Mouse (Mus musculus): ENCODE results near the gene Phykpl. TPM values are rescaled to one million over a fixed set of nuclear protein-coding genes. Genes with fewer than 3 reads are reported as not detected.
A peak's percentile ranks its signal among the peaks of the same experiment; 100 is the strongest.

The Phykpl gene
- polyA plus RNA-seq, 1 experiment from 2014 or later, result 13.5 TPM

- H3K27ac ChIP-seq, result no peak overlapping the region
- peaks cover 9% of the 10 kb centered on the region; the same call in 1 of the 2 replicates for H3K4me1 ChIP-seq (replicated peaks)
- H3K36me3 ChIP-seq, result 0 out of 2 replicates have a peak, but pooled peaks cover 4% of the 10 kb centered on the region
- no peaks in the 10 kb centered on the region for H3K27me3 ChIP-seq (ENCODE audit: insufficient read depth, poor library complexity, severe bottlenecking)
- WGBS, result 79% methylated on average over 1 of the region's 1 CpGs
- peaks cover 5% of the 10 kb centered on the region for H3K9me3 ChIP-seq
- no peak for DNase-seq (ENCODE audit: low spot score)
- no peak overlapping the region for H3K4me3 ChIP-seq
Measured at GRCm38 (mm10) chr11:51563276-51563675, 21.3 kb upstream of the Phykpl start.

- H3K4me3 ChIP-seq, result no peak overlapping the region
- peaks cover 5% of the 10 kb centered on the region for H3K9me3 ChIP-seq
- H3K36me3 ChIP-seq, result 0 out of 2 replicates have a peak, but pooled peaks cover 4% of the 10 kb centered on the region
- 43% methylated on average over 3 of the region's 3 CpGs for WGBS
- no peaks in the 10 kb centered on the region for H3K27me3 ChIP-seq (ENCODE audit: insufficient read depth, poor library complexity, severe bottlenecking)
- no peak for DNase-seq (ENCODE audit: low spot score)
- H3K27ac ChIP-seq, result no peak overlapping the region
- peaks cover 9% of the 10 kb centered on the region; the same call in 1 of the 2 replicates for H3K4me1 ChIP-seq (replicated peaks)
Measured at GRCm38 (mm10) chr11:51565062-51565461, 19.5 kb upstream of the Phykpl start.

- DNase-seq (ENCODE audit: low spot score), result no peak
- Histone ChIP-seq H3K27ac (no peak overlapping the region), H3K36me3 (0 out of 2 replicates have a peak, but pooled peaks cover 4% of the 10 kb centered on the region), H3K4me3 (no peak overlapping the region), H3K9me3 (peaks cover 5% of the 10 kb centered on the region), H3K4me1 (replicated peaks) (peaks cover 10% of the 10 kb centered on the region; the same call in 1 of the 2 replicates), H3K27me3 (ENCODE audit: insufficient read depth, poor library complexity, severe bottlenecking) (no peaks in the 10 kb centered on the region)
- WGBS, result 90% methylated on average over 6 of the region's 6 CpGs
Measured at GRCm38 (mm10) chr11:51565951-51566350, 18.6 kb upstream of the Phykpl start.

GRCm38 (mm10) chr11:51568801-51569200 is 15.8 kb upstream of the Phykpl start:
- DNase-seq (ENCODE audit: low spot score), result no peak
- 0 out of 2 replicates have a peak, but pooled peaks cover 4% of the 10 kb centered on the region for H3K36me3 ChIP-seq
- no peaks in the 10 kb centered on the region for H3K27me3 ChIP-seq (ENCODE audit: insufficient read depth, poor library complexity, severe bottlenecking)
- H3K27ac ChIP-seq, result no peak overlapping the region
- H3K4me3 ChIP-seq, result no peak overlapping the region
- peaks cover 22% of the 10 kb centered on the region for H3K4me1 ChIP-seq (replicated peaks)
- peaks cover 5% of the 10 kb centered on the region for H3K9me3 ChIP-seq
- WGBS, result 90% methylated on average over 4 of the region's 4 CpGs

- no peak for DNase-seq (ENCODE audit: low spot score)
- no peak overlapping the region for H3K4me3 ChIP-seq
- peaks cover 18% of the 10 kb centered on the region for H3K4me1 ChIP-seq (replicated peaks)
- WGBS, result 81% methylated on average over 4 of the region's 4 CpGs
- H3K36me3 ChIP-seq, result 0 out of 2 replicates have a peak, but pooled peaks cover 7% of the 10 kb centered on the region
- no peaks in the 10 kb centered on the region for H3K9me3 ChIP-seq
- H3K27me3 ChIP-seq (ENCODE audit: insufficient read depth, poor library complexity, severe bottlenecking), result no peaks in the 10 kb centered on the region
- H3K27ac ChIP-seq, result peak overlapping the region; percentile 36
Measured at GRCm38 (mm10) chr11:51576454-51576853, 8.1 kb upstream of the Phykpl start.

GRCm38 (mm10) chr11:51577587-51577986 is 7.0 kb upstream of the Phykpl start:
- no peak for DNase-seq (ENCODE audit: low spot score)
- 85% methylated on average over 7 of the region's 7 CpGs for WGBS
- no peak overlapping the region for H3K4me3 ChIP-seq

GRCm38 (mm10) chr11:51579024-51579423 is 5.5 kb upstream of the Phykpl start:
- no peak overlapping the region for H3K27ac ChIP-seq
- no peak overlapping the region for H3K4me3 ChIP-seq
- no peak for DNase-seq (ENCODE audit: low spot score)
- H3K27me3 ChIP-seq (ENCODE audit: insufficient read depth, poor library complexity, severe bottlenecking), result no peaks in the 10 kb centered on the region
- 69% methylated on average over 4 of the region's 4 CpGs for WGBS
- H3K4me1 ChIP-seq (replicated peaks), result peaks cover 30% of the 10 kb centered on the region
- 0 out of 2 replicates have a peak, but pooled peaks cover 7% of the 10 kb centered on the region for H3K36me3 ChIP-seq
- H3K9me3 ChIP-seq, result no peaks in the 10 kb centered on the region

More at GRCm38 (mm10) chr11:51577587-51577986, 7.0 kb upstream of the Phykpl start:
- Histone ChIP-seq H3K9me3 (no peaks in the 10 kb centered on the region), H3K27ac (no peak overlapping the region), H3K27me3 (ENCODE audit: insufficient read depth, poor library complexity, severe bottlenecking) (no peaks in the 10 kb centered on the region), H3K4me1 (replicated peaks) (peaks cover 15% of the 10 kb centered on the region), H3K36me3 (0 out of 2 replicates have a peak, but pooled peaks cover 7% of the 10 kb centered on the region)

- peaks cover 26% of the 10 kb centered on the region for H3K36me3 ChIP-seq
- H3K27ac ChIP-seq, result no peak overlapping the region
- 21% methylated on average over 8 of the region's 8 CpGs for WGBS
- no peak overlapping the region for H3K4me3 ChIP-seq
- no peaks in the 10 kb centered on the region for H3K27me3 ChIP-seq (ENCODE audit: insufficient read depth, poor library complexity, severe bottlenecking)
- no peaks in the 10 kb centered on the region for H3K9me3 ChIP-seq
- peaks cover 41% of the 10 kb centered on the region for H3K4me1 ChIP-seq (replicated peaks)
- DNase-seq (ENCODE audit: low spot score), result peak; percentile 83
Measured at GRCm38 (mm10) chr11:51582713-51583112, 1.8 kb upstream of the Phykpl start.

GRCm38 (mm10) chr11:51584057-51584430 is 513 bp upstream of the Phykpl start:
- DNase-seq (ENCODE audit: low spot score), result no peak
- 17% methylated on average over 9 of the region's 9 CpGs for WGBS
- H3K9me3 ChIP-seq, result no peaks in the 10 kb centered on the region

GRCm38 (mm10) chr11:51585608-51586252 is 1.2 kb downstream of the Phykpl start:
- peak overlapping the region; percentile 93 for H3K27ac ChIP-seq
- WGBS, result 73% methylated on average over 8 of the region's 8 CpGs
- DNase-seq (ENCODE audit: low spot score), result no peak
- H3K9me3 ChIP-seq, result no peaks in the 10 kb centered on the region
- H3K4me3 ChIP-seq, result peak overlapping the region; percentile 68
- no peaks in the 10 kb centered on the region for H3K27me3 ChIP-seq (ENCODE audit: insufficient read depth, poor library complexity, severe bottlenecking)
- peaks cover 41% of the 10 kb centered on the region for H3K4me1 ChIP-seq (replicated peaks)
- peaks cover 50% of the 10 kb centered on the region for H3K36me3 ChIP-seq

More at GRCm38 (mm10) chr11:51584057-51584430, 513 bp upstream of the Phykpl start:
- peaks cover 41% of the 10 kb centered on the region for H3K4me1 ChIP-seq (replicated peaks)
- peaks cover 40% of the 10 kb centered on the region for H3K36me3 ChIP-seq
- H3K27me3 ChIP-seq (ENCODE audit: insufficient read depth, poor library complexity, severe bottlenecking), result no peaks in the 10 kb centered on the region
- peak overlapping the region; percentile 68 for H3K4me3 ChIP-seq
- H3K27ac ChIP-seq, result peak overlapping the region; percentile 93

GRCm38 (mm10) chr11:51586411-51586810 is 1.9 kb downstream of the Phykpl start:
- Histone ChIP-seq H3K27ac (no peak overlapping the region), H3K9me3 (no peaks in the 10 kb centered on the region), H3K4me1 (replicated peaks) (peaks cover 41% of the 10 kb centered on the region), H3K36me3 (peaks cover 57% of the 10 kb centered on the region), H3K4me3 (no peak overlapping the region), H3K27me3 (ENCODE audit: insufficient read depth, poor library complexity, severe bottlenecking) (no peaks in the 10 kb centered on the region)
- DNase-seq (ENCODE audit: low spot score), result no peak
- 95% methylated on average over 13 of the region's 13 CpGs for WGBS

GRCm38 (mm10) chr11:51587059-51587458 is 2.5 kb downstream of the Phykpl start:
- Histone ChIP-seq H3K27me3 (ENCODE audit: insufficient read depth, poor library complexity, severe bottlenecking) (no peaks in the 10 kb centered on the region), H3K36me3 (peaks cover 63% of the 10 kb centered on the region), H3K4me3 (no peak overlapping the region), H3K27ac (no peak overlapping the region), H3K9me3 (no peaks in the 10 kb centered on the region), H3K4me1 (replicated peaks) (peaks cover 41% of the 10 kb centered on the region)
- 94% methylated on average over 1 of the region's 1 CpGs for WGBS
- DNase-seq (ENCODE audit: low spot score), result no peak

- H3K36me3 ChIP-seq, result peaks cover 81% of the 10 kb centered on the region
Measured at GRCm38 (mm10) chr11:51588833-51589232, 4.3 kb downstream of the Phykpl start.

More at GRCm38 (mm10) chr11:51588833-51589232, 4.3 kb downstream of the Phykpl start:
- H3K27me3 ChIP-seq (ENCODE audit: insufficient read depth, poor library complexity, severe bottlenecking), result no peaks in the 10 kb centered on the region
- H3K4me3 ChIP-seq, result no peak overlapping the region
- no peak for DNase-seq (ENCODE audit: low spot score)
- no peak overlapping the region for H3K27ac ChIP-seq
- no peaks in the 10 kb centered on the region for H3K9me3 ChIP-seq
- 93% methylated on average over 3 of the region's 3 CpGs for WGBS
- H3K4me1 ChIP-seq (replicated peaks), result peaks cover 24% of the 10 kb centered on the region
